In genomic region chr2:106553666-106554065, GRCm38 (mm10) we compare ENCODE assay signal across 21 mouse cellular contexts.
DNase-seq lines count a peak whose midpoint lies in the region; ATAC-seq lines count a peak whose summit lies in the region.
"Had no signal": no experiment of that assay in that cellular context is flagged by ENCODE, and none has a peak within 500 bp of the region (broad histone marks: within the 10 kb centered on the region; RNA-seq: fewer than 3 reads in every experiment).

No protein-coding gene starts in this region.

- ATAC-seq in frontal cortex, adult (ENCODE audit: low TSS enrichment): no peak
- ATAC-seq: activated CD4-positive, CD25-positive, alpha-beta regulatory T cell, adult 4 months; forebrain, embryonic 15.5 days; hindbrain, postnatal 0 days; Patski had no signal

- peak overlapping the region; percentile 52 for H3K27ac ChIP-seq in brown adipose tissue, adult 24 weeks (replicated peaks; ENCODE audit: low read depth, low read length)
- H3K27ac ChIP-seq: embryonic facial prominence, embryonic 12.5 days; forebrain, embryonic 15.5 days; heart, embryonic 15.5 days; hindbrain, embryonic 13.5 days; hindbrain, postnatal 0 days had no signal

- peak; percentile 7 for DNase-seq in gastrocnemius, postnatal 10 days
- no peak for DNase-seq in gastrocnemius, postnatal 25 days
- peak; percentile 33 to 45 for DNase-seq in kidney, adult 8-10 months
- DNase-seq in kidney, postnatal 14 days: peak; percentile 23
- DNase-seq in layer of hippocampus, adult 8-10 months (ENCODE audit: low spot score in 2 of 2): no peak
- DNase-seq in cerebellum, postnatal 25 days: no peak
- DNase-seq: adrenal gland, adult 2 months; cerebellum, adult 8-10 months; cerebellum, postnatal 14 days; gastrocnemius, postnatal 36 days; heart, adult 18-20 months; heart, postnatal 14 days had no signal

- no peak overlapping the region for H3K4me3 ChIP-seq in brown adipose tissue, adult 24 weeks (ENCODE audit: insufficient read depth, low read depth, low read length)
- H3K4me3 ChIP-seq: embryonic facial prominence, embryonic 12.5 days; forebrain, embryonic 15.5 days; heart, embryonic 15.5 days; hindbrain, embryonic 13.5 days had no signal

- H3K4me1 ChIP-seq in brown adipose tissue, adult 24 weeks (ENCODE audit: control insufficient read depth, insufficient read depth, insufficient read length, low read length): no peaks in the 10 kb centered on the region
- H3K4me1 ChIP-seq: forebrain, embryonic 15.5 days; heart, embryonic 15.5 days; hindbrain, embryonic 13.5 days had no signal

Comparison
In these comparisons a context has a peak if more than half of its experiments do, and no peak if none do; other contexts are left out.
1. DNase-seq: peak in gastrocnemius, postnatal 10 days (single experiment), kidney, adult 8-10 months (2 of 2) and kidney, postnatal 14 days (single experiment); none in gastrocnemius, postnatal 25 days (single experiment), layer of hippocampus, adult 8-10 months (0 of 2) and cerebellum, postnatal 25 days (0 of 2).